Mouse (Mus musculus): Measurements from ENCODE around the gene Shc4. TPM values are rescaled to one million over a fixed set of nuclear protein-coding genes. Genes with fewer than 3 reads are reported as not detected.

The Shc4 gene
- polyA plus RNA-seq, 2 experiments: 0.50 to 0.60 TPM

DNA sequence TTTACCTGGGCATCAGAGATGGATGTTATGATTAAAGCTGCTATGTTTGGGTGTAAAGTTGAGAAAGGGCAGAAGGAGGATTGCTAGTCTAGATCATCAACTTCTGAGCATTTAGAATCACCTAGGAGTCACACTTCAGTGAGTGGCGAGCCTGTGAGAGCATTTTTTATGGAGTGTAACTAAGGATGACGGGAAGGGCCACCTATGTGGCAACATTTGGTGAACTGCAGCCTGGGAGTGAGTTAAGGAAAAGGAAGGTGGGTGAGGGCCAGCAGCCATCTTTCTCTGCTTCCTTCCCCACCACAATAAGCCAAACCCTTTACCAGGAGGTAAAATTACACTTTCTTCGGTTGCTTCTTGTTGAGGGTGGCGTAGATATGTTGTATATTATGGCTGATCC is 132.1 kb downstream of the Shc4 start:
- Histone ChIP-seq H3K9ac (replicated peaks) (no peak overlapping the region), H3K4me2 (ENCODE audit: low read depth) (no peak overlapping the region), H3K36me3 (replicated peaks; ENCODE audit: control insufficient read depth, insufficient read depth, low read depth) (peaks cover 44% of the 10 kb centered on the region), H3K9me3 (ENCODE audit: control insufficient read depth, low read length) (no peaks in the 10 kb centered on the region), H3K4me3 (ENCODE audit: insufficient read depth in 1 of 2, low read depth in 2 of 2, low read length in 2 of 2) (no peak overlapping the region), H3K27me3 (ENCODE audit: control insufficient read depth, insufficient read depth, low read length) (no peaks in the 10 kb centered on the region), H3K4me1 (replicated peaks; ENCODE audit: control insufficient read depth in 2 of 2, insufficient read depth in 2 of 2, low read length in 1 of 2) (no peaks in the 10 kb centered on the region), H3K27ac (no peak overlapping the region)
- ATAC-seq (ENCODE audit: insufficient read depth) (no peak), DNase-seq (ENCODE audit: low read depth in 3 of 3, low spot score in 3 of 3) (no peak)
- TF ChIP-seq EP300 (IDR thresholded peaks at IDR 0.05; ENCODE audit: low read depth) (no peak), CTCF (IDR thresholded peaks at IDR 0.05; ENCODE audit: low read depth) (no peak)
- 90% methylated on average over 4 of the region's 4 CpGs for WGBS (ENCODE audit: insufficient replicate concordance)

DNA sequence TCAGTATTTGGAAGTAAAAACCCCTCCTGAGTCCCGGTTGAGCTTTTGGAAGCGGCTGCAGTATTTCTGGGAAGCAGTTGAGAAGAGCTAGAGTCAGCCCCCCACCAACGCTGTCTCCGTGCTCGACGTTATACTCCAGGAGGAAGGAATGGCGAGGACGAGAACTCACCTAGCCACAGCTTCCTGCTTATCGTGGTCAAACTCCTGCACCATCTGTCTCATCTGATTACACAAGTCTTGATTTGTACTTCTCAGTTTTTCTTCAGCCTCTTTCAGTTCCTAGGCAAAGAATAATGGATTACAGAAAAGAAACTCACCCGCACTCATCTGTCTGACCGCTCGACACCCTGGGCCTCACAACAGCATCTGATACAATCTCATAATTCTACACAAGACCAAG is 134.7 kb downstream of the Shc4 start:
- no peak overlapping the region for H3K27ac ChIP-seq
- H3K4me1 ChIP-seq (replicated peaks; ENCODE audit: control insufficient read depth in 2 of 2, insufficient read depth in 2 of 2, low read length in 1 of 2): no peaks in the 10 kb centered on the region
- H3K36me3 ChIP-seq (replicated peaks; ENCODE audit: control insufficient read depth, insufficient read depth, low read depth): peaks cover 46% of the 10 kb centered on the region
- 48% methylated on average over 12 of the region's 12 CpGs for WGBS (ENCODE audit: insufficient replicate concordance)
- H3K4me2 ChIP-seq (ENCODE audit: low read depth): no peak overlapping the region
- no peaks in the 10 kb centered on the region for H3K9me3 ChIP-seq (ENCODE audit: control insufficient read depth, low read length)
- ATAC-seq (ENCODE audit: insufficient read depth) (no peak), DNase-seq (ENCODE audit: low read depth in 3 of 3, low spot score in 3 of 3) (no peak)
- TF ChIP-seq EP300 (IDR thresholded peaks at IDR 0.05; ENCODE audit: low read depth) (no peak), CTCF (IDR thresholded peaks at IDR 0.05; ENCODE audit: low read depth) (no peak)
- no peaks in the 10 kb centered on the region for H3K27me3 ChIP-seq (ENCODE audit: control insufficient read depth, insufficient read depth, low read length)
- no peak overlapping the region for H3K4me3 ChIP-seq (ENCODE audit: insufficient read depth in 1 of 2, low read depth in 2 of 2, low read length in 2 of 2)
- no peak overlapping the region for H3K9ac ChIP-seq (replicated peaks)

DNA sequence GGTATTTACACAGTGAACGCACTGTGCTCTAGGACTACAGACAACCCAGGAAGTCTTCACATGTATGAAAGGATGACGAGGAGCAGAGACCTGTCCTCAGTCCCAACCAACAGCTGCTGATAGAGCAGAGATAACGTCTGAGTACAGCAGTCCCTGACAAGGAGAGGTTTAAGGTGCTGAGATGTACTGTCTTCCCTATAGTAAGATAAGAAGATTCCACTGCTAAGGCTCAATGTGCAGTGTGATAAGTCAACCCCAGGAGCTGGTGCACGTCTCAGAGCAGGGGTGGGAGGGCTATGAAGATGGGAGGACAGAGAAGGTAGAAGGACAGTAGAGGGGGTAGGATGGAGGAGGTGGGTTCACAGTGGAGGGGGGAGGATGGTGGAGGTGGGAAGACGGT is 142.9 kb downstream of the Shc4 start:
- TF ChIP-seq CTCF (IDR thresholded peaks at IDR 0.05; ENCODE audit: low read depth) (no peak), EP300 (IDR thresholded peaks at IDR 0.05; ENCODE audit: low read depth) (no peak)
- 41% methylated on average over 5 of the region's 5 CpGs for WGBS (ENCODE audit: insufficient replicate concordance)
- H3K4me2 ChIP-seq (ENCODE audit: low read depth): no peak overlapping the region
- peaks cover 59% of the 10 kb centered on the region for H3K36me3 ChIP-seq (replicated peaks; ENCODE audit: control insufficient read depth, insufficient read depth, low read depth)
- no peaks in the 10 kb centered on the region for H3K9me3 ChIP-seq (ENCODE audit: control insufficient read depth, low read length)
- DNase-seq (ENCODE audit: low read depth in 3 of 3, low spot score in 3 of 3) (no peak), ATAC-seq (ENCODE audit: insufficient read depth) (peak; percentile 75)
- H3K4me3 ChIP-seq (ENCODE audit: insufficient read depth in 1 of 2, low read depth in 2 of 2, low read length in 2 of 2): no peak overlapping the region
- H3K27me3 ChIP-seq (ENCODE audit: control insufficient read depth, insufficient read depth, low read length): no peaks in the 10 kb centered on the region
- H3K9ac ChIP-seq (replicated peaks): no peak overlapping the region
- no peaks in the 10 kb centered on the region for H3K4me1 ChIP-seq (replicated peaks; ENCODE audit: control insufficient read depth in 2 of 2, insufficient read depth in 2 of 2, low read length in 1 of 2)
- no peak overlapping the region for H3K27ac ChIP-seq

DNA sequence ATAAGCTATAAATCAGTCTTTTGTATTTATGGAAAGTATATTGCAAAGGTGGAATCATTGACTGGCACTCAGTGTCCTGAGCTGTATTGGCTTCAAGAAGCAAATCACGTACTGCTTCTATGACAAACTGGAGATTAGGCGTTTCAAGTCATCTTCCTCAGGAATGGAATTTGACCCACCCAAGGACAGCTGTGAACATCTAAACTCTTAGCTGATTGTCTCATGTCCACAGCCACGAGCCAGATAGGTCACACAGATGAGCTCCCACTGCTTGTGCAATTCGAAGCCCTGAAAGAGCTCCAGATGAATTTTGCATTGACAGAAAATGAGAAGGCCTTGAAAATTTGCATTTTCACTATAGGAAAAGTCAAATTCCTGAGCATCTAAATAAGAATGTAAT is 146.3 kb downstream of the Shc4 start:
- H3K36me3 ChIP-seq (replicated peaks; ENCODE audit: control insufficient read depth, insufficient read depth, low read depth): peaks cover 55% of the 10 kb centered on the region
- no peaks in the 10 kb centered on the region for H3K9me3 ChIP-seq (ENCODE audit: control insufficient read depth, low read length)
- H3K27ac ChIP-seq: no peak overlapping the region
- H3K27me3 ChIP-seq (ENCODE audit: control insufficient read depth, insufficient read depth, low read length): no peaks in the 10 kb centered on the region
- no peak overlapping the region for H3K4me3 ChIP-seq (ENCODE audit: insufficient read depth in 1 of 2, low read depth in 2 of 2, low read length in 2 of 2)
- H3K4me2 ChIP-seq (ENCODE audit: low read depth): no peak overlapping the region
- no peaks in the 10 kb centered on the region for H3K4me1 ChIP-seq (replicated peaks; ENCODE audit: control insufficient read depth in 2 of 2, insufficient read depth in 2 of 2, low read length in 1 of 2)
- no peak for DNase-seq (ENCODE audit: low read depth in 3 of 3, low spot score in 3 of 3)
- TF ChIP-seq EP300 (IDR thresholded peaks at IDR 0.05; ENCODE audit: low read depth): no peak
- TF ChIP-seq CTCF (IDR thresholded peaks at IDR 0.05; ENCODE audit: low read depth): no peak
- ATAC-seq (ENCODE audit: insufficient read depth): no peak
- WGBS (ENCODE audit: insufficient replicate concordance): 70% methylated on average over 4 of the region's 4 CpGs
- H3K9ac ChIP-seq (replicated peaks): no peak overlapping the region

Other genes starting within 250 kb of the Shc4 start
- gene Gm9913, start 219.1 kb downstream of the Shc4 start, polyA plus RNA-seq (2012; rRNA removed): not detected in 2 replicates
- gene Gm9913, start 219.1 kb downstream of the Shc4 start, polyA plus RNA-seq (2014; fragmentation: Nextera tagmentation; extraction: Ambion mirVana): not detected in 2 replicates
- gene Fbn1, start 216.2 kb downstream of the Shc4 start, polyA plus RNA-seq (2012; rRNA removed): 0.54 and 0.73 TPM in 2 replicates
- 1.2 and 1.3 TPM in 2 replicates for gene Fbn1, start 216.2 kb downstream of the Shc4 start, polyA plus RNA-seq (2014; fragmentation: Nextera tagmentation; extraction: Ambion mirVana)
- gene Cep152, start 99.0 kb downstream of the Shc4 start, polyA plus RNA-seq (2012; rRNA removed): 2.7 and 4.2 TPM in 2 replicates
- gene Cep152, start 99.0 kb downstream of the Shc4 start, polyA plus RNA-seq (2014; fragmentation: Nextera tagmentation; extraction: Ambion mirVana): 4.1 and 4.3 TPM in 2 replicates
- 14.4 and 25.9 TPM in 2 replicates for gene Eid1, start 51.1 kb downstream of the Shc4 start, polyA plus RNA-seq (2012; rRNA removed)
- gene Eid1, start 51.1 kb downstream of the Shc4 start, polyA plus RNA-seq (2014; fragmentation: Nextera tagmentation; extraction: Ambion mirVana): 45.7 and 48.1 TPM in 2 replicates
- 1.7 and 2.5 TPM in 2 replicates for gene Secisbp2l, start 58.7 kb upstream of the Shc4 start, polyA plus RNA-seq (2012; rRNA removed)
- 3.7 and 4.6 TPM in 2 replicates for gene Secisbp2l, start 58.7 kb upstream of the Shc4 start, polyA plus RNA-seq (2014; fragmentation: Nextera tagmentation; extraction: Ambion mirVana)
- gene Galk2, start 135.0 kb upstream of the Shc4 start, polyA plus RNA-seq (2012; rRNA removed): 6.2 and 6.3 TPM in 2 replicates
- 9.7 and 10.1 TPM in 2 replicates for gene Galk2, start 135.0 kb upstream of the Shc4 start, polyA plus RNA-seq (2014; fragmentation: Nextera tagmentation; extraction: Ambion mirVana)
- 13.9 and 50.4 TPM in 2 replicates for gene Cops2, start 135.0 kb upstream of the Shc4 start, polyA plus RNA-seq (2012; rRNA removed)
- gene Cops2, start 135.0 kb upstream of the Shc4 start, polyA plus RNA-seq (2014; fragmentation: Nextera tagmentation; extraction: Ambion mirVana): 49.4 and 52.2 TPM in 2 replicates

All from liver, embryonic 14.5 days (tissue).